Mouse (Mus musculus): ENCODE results near the gene Cit.

The Cit gene

GRCm38 (mm10) chr5:116009884-116010627 lies 165.0 kb downstream of the Cit start:
- no peak for DNase-seq (ENCODE audit: low spot score)

GRCm38 (mm10) chr5:116011700-116012099 lies 166.6 kb downstream of the Cit start:
- no peak for DNase-seq (ENCODE audit: low spot score)

- DNase-seq (ENCODE audit: low spot score), result no peak
Measured at GRCm38 (mm10) chr5:116012503-116012902, 167.4 kb downstream of the Cit start.

- DNase-seq (ENCODE audit: low spot score), result no peak
Measured at GRCm38 (mm10) chr5:116013821-116014220, 168.7 kb downstream of the Cit start.

- no peak for DNase-seq (ENCODE audit: low spot score)
Measured at GRCm38 (mm10) chr5:116014237-116014636, 169.2 kb downstream of the Cit start.

- no peak for DNase-seq (ENCODE audit: low spot score)
Measured at GRCm38 (mm10) chr5:116016542-116016941, 171.5 kb downstream of the Cit start.

GRCm38 (mm10) chr5:116017391-116017790 lies 172.3 kb downstream of the Cit start:
- no peak for DNase-seq (ENCODE audit: low spot score)

- DNase-seq (ENCODE audit: low spot score), result no peak
Measured at GRCm38 (mm10) chr5:116018196-116018595, 173.1 kb downstream of the Cit start.

GRCm38 (mm10) chr5:116018784-116019183 lies 173.7 kb downstream of the Cit start:
- no peak for DNase-seq (ENCODE audit: low spot score)

GRCm38 (mm10) chr5:116019371-116019770 lies 174.3 kb downstream of the Cit start:
- no peak for DNase-seq (ENCODE audit: low spot score)

GRCm38 (mm10) chr5:116021552-116021951 lies 176.5 kb downstream of the Cit start:
- DNase-seq (ENCODE audit: low spot score), result no peak

GRCm38 (mm10) chr5:116022131-116022530 lies 177.1 kb downstream of the Cit start:
- no peak for DNase-seq (ENCODE audit: low spot score)

GRCm38 (mm10) chr5:116022658-116023200 lies 177.7 kb downstream of the Cit start:
- no peak for DNase-seq (ENCODE audit: low spot score)

GRCm38 (mm10) chr5:116023251-116023661 lies 178.2 kb downstream of the Cit start:
- no peak for DNase-seq (ENCODE audit: low spot score)

GRCm38 (mm10) chr5:116023821-116024284 lies 178.8 kb downstream of the Cit start:
- DNase-seq (ENCODE audit: low spot score), result no peak

GRCm38 (mm10) chr5:116024327-116024739 lies 179.3 kb downstream of the Cit start, which contains the start of gene Prkab1:
Gene Prkab1 (minus strand): TSS chr5:116024508.
- peak; percentile 98 for DNase-seq (ENCODE audit: low spot score)

- DNase-seq (ENCODE audit: low spot score), result no peak
Measured at GRCm38 (mm10) chr5:116026107-116026506, 181.0 kb downstream of the Cit start.

GRCm38 (mm10) chr5:116026561-116026960 lies 181.5 kb downstream of the Cit start:
- DNase-seq (ENCODE audit: low spot score), result peak; percentile 18

- DNase-seq (ENCODE audit: low spot score), result no peak
Measured at GRCm38 (mm10) chr5:116029071-116029470, 184.0 kb downstream of the Cit start.

- no peak for DNase-seq (ENCODE audit: low spot score)
Measured at GRCm38 (mm10) chr5:116030566-116031189, 185.6 kb downstream of the Cit start.

- peak; percentile 84 for DNase-seq (ENCODE audit: low spot score)
Measured at GRCm38 (mm10) chr5:116031190-116031577, 186.1 kb downstream of the Cit start.

- DNase-seq (ENCODE audit: low spot score), result no peak
Measured at GRCm38 (mm10) chr5:116036465-116036864, 191.4 kb downstream of the Cit start.

GRCm38 (mm10) chr5:116037731-116038130 lies 192.7 kb downstream of the Cit start:
- DNase-seq (ENCODE audit: low spot score), result no peak

All from embryo, embryonic 10 days (tissue).